Mouse (Mus musculus) hindbrain, embryonic 12.5 days (tissue): ENCODE data around the gene Dpm3. TPM values are rescaled to one million over a fixed set of nuclear protein-coding genes. Genes with fewer than 3 reads are reported as not detected.

ENCODE experiments used
- ATAC-seq: fragments of 200-750 bp; cut with Nextera tagmentation; 2 replicates; pipeline ENCODE4 v1.8.0; 2017; ENCODE audit warnings: moderate TSS enrichment; ENCODE audit not compliant: low FRiP score
- H3K27ac ChIP-seq: fragments of 300-500 bp; sonication (generic); 2 replicates; pipeline ENCODE4 v1.5.1; 2016; ENCODE audit warnings: mild to moderate bottlenecking
- H3K27me3 ChIP-seq: fragments of 300-500 bp; sonication (generic); 2 replicates; pipeline ENCODE4 v1.6.1; 2016; ENCODE audit warnings: mild to moderate bottlenecking
- H3K36me3 ChIP-seq: fragments of 300-500 bp; sonication (generic); 2 replicates; pipeline ENCODE4 v1.6.1; 2016; ENCODE audit warnings: mild to moderate bottlenecking
- H3K4me1 ChIP-seq: fragments of 300-500 bp; sonication (generic); 2 replicates; pipeline ENCODE4 v1.6.1; 2016
- H3K4me2 ChIP-seq: fragments of 300-500 bp; sonication (generic); replicated peaks from 2 replicates; pipeline ENCODE4 v1.6.1; 2016; ENCODE audit warnings: mild to moderate bottlenecking
- H3K4me3 ChIP-seq: fragments of 300-500 bp; sonication (generic); 2 replicates; pipeline ENCODE4 v1.5.1; 2016; ENCODE audit warnings: mild to moderate bottlenecking
- H3K9ac ChIP-seq: fragments of 300-500 bp; sonication (generic); 2 replicates; pipeline ENCODE4 v1.6.1; 2016; ENCODE audit warnings: mild to moderate bottlenecking, moderate library complexity
- H3K9me3 ChIP-seq: fragments of 300-500 bp; sonication (generic); replicated peaks from 2 replicates; pipeline ENCODE4 v1.6.1; 2016; ENCODE audit warnings: mild to moderate bottlenecking
- WGBS: fragments of 180-500 bp; shearing (Covaris S2); methylation state at CpG from one replicate; pipeline ENCODE4 v1.1.7; 2016; 5-methylcytosine and 5-hydroxymethylcytosine counted together
- polyA plus RNA-seq: library from polyadenylated mRNA; unstranded; fragments of >200 nt; fragmentation: Nextera tagmentation; extraction: Ambion mirVana; gene quantifications from 2 replicates; pipeline ENCODE4 v1.2.1, GENCODE M21; 2016

Gene Dpm3
- polyA plus RNA-seq, 1 experiment from 2014 or later = 86.7 TPM

DNA sequence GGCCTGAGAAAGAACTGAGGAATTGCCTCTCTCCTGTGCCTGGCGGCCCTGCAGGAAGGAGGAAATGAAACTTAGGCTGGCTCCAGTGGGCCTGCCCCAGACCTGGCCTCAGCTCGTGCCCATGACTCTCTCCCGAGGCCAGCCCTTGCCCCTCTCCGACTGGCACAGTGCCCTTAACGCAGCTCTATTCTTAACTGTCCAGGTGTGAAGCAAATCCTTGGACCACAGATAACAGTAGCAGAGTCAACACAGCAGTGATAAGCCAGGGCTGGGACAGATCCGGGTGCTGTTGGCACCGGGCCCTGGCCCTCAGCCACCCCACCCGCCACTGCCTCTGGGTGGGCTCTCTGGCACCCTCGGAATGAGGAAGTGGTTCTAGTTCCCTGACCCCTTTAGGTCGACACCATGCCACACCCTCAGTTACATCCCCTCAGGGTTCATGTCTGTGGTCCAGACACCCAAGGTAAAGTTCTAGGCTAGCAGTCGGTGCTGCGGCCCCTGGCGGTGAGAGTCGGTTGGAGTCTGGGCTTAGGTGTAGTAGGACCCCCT, 25.5 kb upstream of the Dpm3 start:
- peaks cover 3% of the 10 kb centered on the region; the same call in 1 of the 2 replicates for H3K4me1 ChIP-seq
- H3K4me3 ChIP-seq = no peak overlapping the region
- no peak overlapping the region for H3K9ac ChIP-seq
- peaks cover 54% of the 10 kb centered on the region for H3K36me3 ChIP-seq
- ATAC-seq = no peak
- H3K27ac ChIP-seq = no peak overlapping the region
- H3K9me3 ChIP-seq = no peaks in the 10 kb centered on the region
- peaks cover 1% of the 10 kb centered on the region; the same call in 1 of the 2 replicates for H3K27me3 ChIP-seq
- H3K4me2 ChIP-seq = no peak overlapping the region
- 87% methylated on average over 14 of the region's 14 CpGs for WGBS

DNA sequence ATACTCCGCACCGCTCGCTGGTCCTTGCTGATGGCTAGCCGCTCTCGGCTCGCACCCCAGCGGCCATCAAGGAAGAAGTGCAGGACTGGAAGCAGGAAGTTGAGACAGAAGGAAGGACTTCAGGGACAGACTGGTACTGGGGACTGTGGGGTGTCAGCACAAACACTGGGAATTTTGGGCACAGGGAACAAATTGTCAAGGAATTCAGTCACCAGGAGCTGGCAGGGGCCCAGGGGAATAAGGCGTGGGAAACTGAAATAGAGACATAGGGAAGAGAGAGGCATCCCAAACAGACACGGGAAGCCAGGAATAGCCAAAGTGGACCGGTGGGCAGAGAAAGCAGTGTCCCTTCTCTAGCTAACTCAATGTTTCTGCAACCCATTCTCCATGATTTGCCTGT, 22.6 kb upstream of the Dpm3 start:
- Histone ChIP-seq H3K9ac (no peak overlapping the region), H3K36me3 (peaks cover 79% of the 10 kb centered on the region), H3K4me3 (no peak overlapping the region), H3K4me1 (no peaks in the 10 kb centered on the region; the same call in 1 of the 2 replicates), H3K27me3 (0 out of 2 replicates have a peak, but pooled peaks cover 4% of the 10 kb centered on the region), H3K27ac (no peak overlapping the region), H3K9me3 (no peaks in the 10 kb centered on the region), H3K4me2 (no peak overlapping the region)
- no peak for ATAC-seq
- 94% methylated on average over 10 of the region's 10 CpGs for WGBS

DNA sequence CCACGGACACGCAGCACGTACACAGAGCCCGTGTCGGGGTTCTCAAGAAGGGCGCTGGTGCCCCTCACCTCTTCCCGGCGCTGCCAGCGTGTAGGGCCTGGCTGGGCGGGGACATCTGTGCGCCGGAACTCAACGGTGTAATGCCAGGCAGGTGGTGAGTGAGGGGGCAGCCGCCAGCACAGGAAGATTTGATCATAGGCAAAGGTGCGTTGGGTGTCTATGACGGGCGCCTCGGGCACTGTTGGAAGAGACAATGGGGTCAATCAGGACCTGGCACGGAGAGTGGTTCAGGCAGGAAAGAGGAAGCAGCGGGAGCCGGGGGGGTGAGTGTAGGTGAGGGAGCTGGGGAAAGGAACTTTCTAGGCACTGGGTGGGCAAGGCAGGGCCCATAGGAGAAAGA, 21.5 kb upstream of the Dpm3 start:
- no peaks in the 10 kb centered on the region for H3K9me3 ChIP-seq
- H3K27me3 ChIP-seq = 0 out of 2 replicates have a peak, but pooled peaks cover 4% of the 10 kb centered on the region
- no peak overlapping the region for H3K27ac ChIP-seq
- WGBS = 95% methylated on average over 21 of the region's 21 CpGs
- ATAC-seq = no peak
- peaks cover 89% of the 10 kb centered on the region for H3K36me3 ChIP-seq
- H3K4me3 ChIP-seq = no peak overlapping the region
- no peak overlapping the region for H3K4me2 ChIP-seq
- peaks cover 2% of the 10 kb centered on the region for H3K4me1 ChIP-seq
- no peak overlapping the region for H3K9ac ChIP-seq

DNA sequence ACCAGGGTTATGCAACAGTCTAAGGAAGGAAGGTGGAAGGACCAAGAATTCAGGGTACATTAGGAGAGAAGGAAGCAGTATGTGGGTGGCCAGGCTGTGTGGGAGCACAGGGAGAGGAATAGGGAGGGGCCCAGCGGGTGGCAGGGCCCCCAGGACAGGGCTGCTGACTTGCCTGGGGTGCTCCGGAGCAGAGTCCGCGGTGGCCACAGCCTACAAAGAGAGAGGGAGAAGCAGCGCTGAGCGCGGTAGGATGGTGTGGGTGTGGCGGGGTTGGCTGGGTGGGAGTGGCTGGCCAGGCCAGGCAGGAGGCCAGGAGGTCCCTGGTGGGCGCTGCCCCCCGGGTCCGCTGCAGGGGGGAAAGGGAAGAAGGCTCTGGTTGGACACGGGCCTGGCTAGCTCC, 20.7 kb upstream of the Dpm3 start:
- Histone ChIP-seq H3K4me2 (no peak overlapping the region), H3K27me3 (0 out of 2 replicates have a peak, but pooled peaks cover 4% of the 10 kb centered on the region), H3K4me3 (no peak overlapping the region), H3K9ac (0 out of 2 replicates have a peak overlapping the region, but pooled peaks have one; percentile 23), H3K27ac (no peak overlapping the region), H3K4me1 (peaks cover 10% of the 10 kb centered on the region), H3K9me3 (no peaks in the 10 kb centered on the region), H3K36me3 (peaks cover 84% of the 10 kb centered on the region)
- ATAC-seq = no peak
- WGBS = 70% methylated on average over 10 of the region's 12 CpGs

DNA sequence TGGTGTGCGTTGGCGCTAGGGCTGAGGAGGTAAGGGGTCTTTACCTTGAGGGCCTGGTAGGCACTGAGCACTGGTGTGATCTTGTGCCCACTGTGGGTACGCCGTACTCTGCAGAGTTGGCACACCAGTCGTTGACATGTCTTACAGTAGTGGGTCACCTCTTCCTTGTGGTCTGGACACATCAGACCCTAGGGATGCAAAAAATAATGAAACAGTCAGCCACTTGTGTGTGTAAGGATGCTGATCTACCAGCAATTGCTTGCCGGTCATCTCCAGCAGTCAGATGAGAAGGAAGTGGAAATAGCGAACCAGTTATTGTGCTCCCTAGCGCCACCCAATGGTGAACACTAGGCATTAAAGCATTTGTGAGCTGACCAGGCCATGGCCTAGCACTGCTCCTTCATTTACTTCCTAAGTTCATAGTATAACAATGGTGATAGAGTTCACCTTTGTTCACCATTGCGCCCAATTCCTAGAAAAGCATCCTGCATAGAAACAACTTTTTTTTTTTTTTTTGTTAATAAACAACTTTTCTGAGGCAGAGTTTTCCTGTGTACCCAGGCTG, 16.7 kb upstream of the Dpm3 start:
- Histone ChIP-seq H3K4me2 (no peak overlapping the region), H3K27me3 (0 out of 2 replicates have a peak, but pooled peaks cover 4% of the 10 kb centered on the region), H3K4me1 (peaks cover 39% of the 10 kb centered on the region), H3K9me3 (no peaks in the 10 kb centered on the region), H3K9ac (no peak overlapping the region), H3K4me3 (no peak overlapping the region), H3K36me3 (peaks cover 47% of the 10 kb centered on the region), H3K27ac (no peak overlapping the region)
- WGBS = 72% methylated on average over 9 of the region's 9 CpGs
- no peak for ATAC-seq

DNA sequence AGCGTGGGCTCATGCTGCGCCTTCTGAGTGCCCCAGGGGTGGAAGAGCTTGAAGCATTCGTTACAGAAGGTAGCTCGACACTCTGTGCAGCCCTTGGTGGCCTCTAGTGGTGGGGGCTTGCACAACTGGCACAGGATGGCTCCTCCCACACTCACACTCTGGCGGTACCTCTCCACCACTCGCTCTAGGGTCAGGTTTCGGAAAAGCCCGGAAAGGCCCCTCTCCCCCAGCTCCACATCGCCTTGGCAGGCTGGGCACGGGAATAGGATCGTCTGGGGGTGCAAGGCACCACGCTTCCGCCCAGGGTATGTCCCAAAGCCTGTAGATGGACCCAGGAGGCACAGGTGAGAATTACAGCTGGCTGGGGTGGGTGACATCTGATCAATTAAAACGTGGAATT, 15.5 kb upstream of the Dpm3 start:
- 0 out of 2 replicates have a peak, but pooled peaks have one; percentile 3 for ATAC-seq
- Histone ChIP-seq H3K27me3 (0 out of 2 replicates have a peak, but pooled peaks cover 3% of the 10 kb centered on the region), H3K9me3 (no peaks in the 10 kb centered on the region), H3K4me2 (peak overlapping the region; percentile 77), H3K36me3 (peaks cover 39% of the 10 kb centered on the region), H3K27ac (peak overlapping the region; percentile 91), H3K4me3 (peak overlapping the region; percentile 73), H3K9ac (peak overlapping the region; percentile 70), H3K4me1 (peaks cover 41% of the 10 kb centered on the region)
- 7% methylated on average over 14 of the region's 14 CpGs for whole genome bisulfite sequencing

DNA sequence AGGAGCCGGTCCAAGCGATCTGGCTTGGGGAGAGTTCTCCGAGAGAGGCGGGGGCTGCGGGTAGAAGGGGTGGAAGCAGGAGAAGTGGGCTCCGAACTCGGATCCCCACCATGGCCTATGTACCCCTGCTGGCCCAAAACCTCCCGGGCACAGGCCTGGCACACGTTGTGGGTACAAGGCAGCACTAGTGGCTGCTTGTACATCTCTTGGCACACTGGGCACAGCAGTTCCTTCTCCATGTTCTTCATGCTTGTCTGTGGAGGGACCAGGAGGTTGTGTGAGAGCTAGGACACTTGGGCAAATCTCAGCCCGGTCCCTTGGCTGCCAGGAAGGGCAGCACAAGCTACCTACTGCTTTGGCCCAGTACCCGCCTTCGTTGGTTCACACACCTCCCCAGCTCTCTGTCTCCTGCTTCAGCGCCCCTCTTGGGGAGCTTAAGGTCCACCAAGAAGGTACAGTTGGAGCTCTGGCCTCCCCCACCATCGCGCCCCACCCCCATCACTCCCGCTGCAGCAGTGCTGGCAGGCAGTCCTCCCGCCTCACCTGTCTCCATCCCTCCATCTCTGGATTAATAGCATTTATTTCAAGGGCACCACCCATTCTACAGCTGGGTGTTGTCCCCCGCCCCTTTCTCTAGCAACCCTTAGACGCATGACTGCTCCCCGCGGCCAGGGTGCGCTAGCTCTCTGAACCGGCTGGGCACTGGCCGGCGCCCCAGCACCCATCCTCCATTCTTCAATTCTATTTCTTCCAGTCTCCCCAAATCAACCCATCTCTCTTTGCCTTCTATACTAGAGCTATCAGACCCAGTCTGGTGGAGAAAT, 14.8 kb upstream of the Dpm3 start:
- no peaks in the 10 kb centered on the region for H3K27me3 ChIP-seq
- peak; percentile 46 for ATAC-seq
- H3K4me3 ChIP-seq = peak overlapping the region; percentile 73
- WGBS = 11% methylated on average over 25 of the region's 25 CpGs
- peaks cover 32% of the 10 kb centered on the region for H3K36me3 ChIP-seq
- peak overlapping the region; percentile 91 for H3K27ac ChIP-seq
- peak overlapping the region; percentile 70 for H3K9ac ChIP-seq
- no peaks in the 10 kb centered on the region for H3K9me3 ChIP-seq
- H3K4me2 ChIP-seq = peak overlapping the region; percentile 77
- H3K4me1 ChIP-seq = peaks cover 41% of the 10 kb centered on the region

DNA sequence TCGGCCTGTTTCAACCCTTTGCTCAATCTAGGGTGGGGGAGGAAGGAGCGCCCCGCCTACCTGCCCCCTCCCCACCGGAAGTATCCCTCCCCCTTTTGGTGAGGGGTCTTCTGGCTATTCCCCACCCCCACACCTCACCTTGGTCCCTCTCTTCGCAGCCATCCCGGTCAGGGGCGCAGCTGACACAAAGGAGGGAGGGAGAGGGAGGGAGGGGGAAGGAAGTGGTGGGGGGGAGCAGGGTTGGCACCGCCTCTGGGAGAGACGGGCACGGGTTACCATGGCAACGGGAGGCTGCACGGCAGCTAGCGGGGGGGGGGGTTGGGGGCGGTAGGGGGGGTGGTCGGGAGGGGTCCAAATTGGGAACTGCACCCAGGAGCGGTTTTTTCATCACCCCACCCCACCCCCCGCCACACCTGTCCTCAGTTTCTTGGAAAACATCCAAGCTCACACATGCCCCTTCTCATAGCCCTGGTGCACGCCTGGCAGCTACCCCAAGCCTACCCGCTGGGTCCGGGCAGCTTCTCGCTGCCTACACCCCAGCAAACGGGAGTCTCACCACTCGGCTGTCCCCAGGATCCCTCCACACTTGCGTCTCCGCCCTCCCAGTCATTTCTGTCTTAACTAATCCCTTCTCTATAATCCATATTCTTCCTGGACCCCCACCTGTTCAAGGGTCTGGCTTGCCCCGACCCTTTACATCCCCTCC, 14.0 kb upstream of the Dpm3 start:
- Histone ChIP-seq H3K27ac (peak overlapping the region; percentile 91), H3K9ac (peak overlapping the region; percentile 70), H3K9me3 (no peaks in the 10 kb centered on the region), H3K36me3 (peaks cover 31% of the 10 kb centered on the region), H3K27me3 (no peaks in the 10 kb centered on the region), H3K4me2 (peak overlapping the region; percentile 77), H3K4me3 (peak overlapping the region; percentile 73), H3K4me1 (peaks cover 41% of the 10 kb centered on the region)
- under 1% methylated on average over 20 of the region's 26 CpGs for WGBS
- peak; percentile 55 for ATAC-seq

DNA sequence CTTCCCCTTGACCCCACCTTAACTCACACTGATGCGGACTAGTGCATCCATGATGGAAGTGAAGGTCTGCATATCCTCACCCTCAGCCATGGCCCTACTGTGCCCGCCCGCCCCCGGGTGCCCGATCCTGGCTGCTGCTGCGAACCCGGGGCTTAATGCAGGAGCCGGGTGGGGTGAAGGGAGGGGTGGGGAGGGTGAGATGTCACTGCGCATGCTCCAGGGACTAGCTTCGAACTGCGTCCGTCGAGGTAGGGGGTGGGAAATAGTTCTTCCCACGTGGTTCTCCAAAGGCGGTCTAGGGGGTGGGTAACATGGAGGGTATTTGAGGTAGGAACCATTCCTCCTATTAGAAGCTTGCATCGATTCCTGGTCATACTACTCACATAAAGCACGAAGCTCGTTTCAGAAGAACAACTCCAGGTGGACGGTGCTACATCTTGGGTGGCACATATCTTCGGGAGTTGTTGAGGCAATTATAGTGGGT, 13.4 kb upstream of the Dpm3 start, which contains the start of gene Krtcap2:
TSS of gene Krtcap2 (plus strand) at position 279 of the 484 bp plus-strand sequence.
- Histone ChIP-seq H3K27ac (peak within 1 kb of the TSS; percentile 91), H3K27me3 (no peaks in the 10 kb centered on the region), H3K9me3 (no peaks in the 10 kb centered on the region), H3K36me3 (peaks cover 26% of the 10 kb centered on the region), H3K4me3 (peak within 1 kb of the TSS; percentile 73), H3K4me1 (peaks cover 44% of the 10 kb centered on the region), H3K9ac (peak within 1 kb of the TSS; percentile 75), H3K4me2 (peak within 1 kb of the TSS; percentile 77)
- ATAC-seq = peak; percentile 49
- 4% methylated on average over 20 of the region's 20 CpGs for WGBS

DNA sequence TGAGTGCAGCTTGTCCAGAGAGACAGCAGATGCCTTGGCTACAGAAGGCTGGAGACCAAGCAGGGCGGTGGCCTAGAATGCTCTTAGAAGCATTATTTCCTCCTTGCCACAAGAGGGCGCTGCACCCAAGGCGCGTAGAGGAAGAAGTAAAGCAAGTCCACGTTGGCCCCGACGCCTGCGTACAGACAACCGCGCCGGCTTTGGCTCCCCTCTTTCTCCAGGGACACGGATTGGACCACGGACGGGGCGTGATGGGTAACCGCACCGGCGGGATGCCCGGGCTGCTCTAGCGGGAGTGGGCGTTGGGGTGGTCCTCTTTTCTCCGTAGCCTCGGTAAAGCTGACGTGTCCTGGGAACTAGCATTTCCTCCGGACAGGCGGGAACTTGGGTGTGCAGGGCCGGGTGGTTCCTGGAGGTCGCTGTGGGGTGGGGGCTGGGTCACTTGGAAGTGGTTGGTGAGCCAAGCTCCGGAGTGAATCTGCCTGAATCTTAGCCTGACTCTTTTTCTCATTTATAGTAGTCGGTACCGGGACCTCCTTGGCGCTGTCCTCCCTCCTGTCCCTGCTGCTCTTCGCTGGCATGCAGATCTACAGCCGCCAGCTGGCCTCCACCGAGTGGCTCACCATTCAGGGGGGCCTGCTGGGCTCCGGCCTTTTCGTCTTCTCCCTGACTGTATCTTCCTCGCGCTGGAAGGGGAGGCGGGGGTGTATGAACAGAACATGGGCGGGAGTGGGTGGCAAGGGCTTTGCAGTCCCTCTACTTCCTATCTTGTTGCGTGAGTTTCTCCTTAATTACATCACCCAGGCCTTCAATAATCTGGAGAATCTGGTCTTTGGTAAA, 12.7 kb upstream of the Dpm3 start, which contains the start of gene Trim46:
TSS of gene Trim46 (minus strand) at position 49 of the 840 bp plus-strand sequence.
- ATAC-seq = peak; percentile 67

DNA sequence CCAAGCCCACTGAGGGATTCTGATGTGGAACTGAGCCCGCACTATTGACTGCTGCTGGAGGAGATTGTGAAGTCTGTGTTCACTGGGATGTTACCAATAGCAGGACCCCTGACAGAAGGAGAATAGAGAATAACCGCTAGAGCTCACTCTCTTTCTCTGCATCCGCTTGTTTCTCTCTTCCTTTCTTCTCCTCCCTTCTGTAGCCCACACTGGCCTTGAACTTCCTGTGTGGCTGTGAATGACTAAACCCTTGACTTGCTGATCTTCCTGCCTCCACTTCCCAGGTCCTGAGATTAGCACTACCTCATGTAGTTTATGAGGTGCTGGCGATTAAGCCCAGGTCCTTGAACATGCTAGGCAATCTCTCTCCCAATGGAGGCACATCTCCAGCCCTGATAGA, 11.7 kb upstream of the Dpm3 start:
- Histone ChIP-seq H3K27ac (no peak overlapping the region), H3K4me3 (peak overlapping the region; percentile 73; the same call in 1 of the 2 replicates), H3K4me1 (peaks cover 54% of the 10 kb centered on the region), H3K27me3 (peaks cover 5% of the 10 kb centered on the region; the same call in 1 of the 2 replicates), H3K4me2 (peak overlapping the region; percentile 77), H3K9ac (peak overlapping the region; percentile 75; the same call in 1 of the 2 replicates), H3K9me3 (no peaks in the 10 kb centered on the region), H3K36me3 (peaks cover 9% of the 10 kb centered on the region)
- ATAC-seq = no peak
- 86% methylated on average over 4 of the region's 4 CpGs for WGBS

More for the DNA sequence above, 12.7 kb upstream of the Dpm3 start, which contains the start of gene Trim46:
- H3K27me3 ChIP-seq = no peaks in the 10 kb centered on the region
- H3K9me3 ChIP-seq = no peaks in the 10 kb centered on the region
- H3K4me2 ChIP-seq = peak within 1 kb of the TSS; percentile 77
- peak within 1 kb of the TSS; percentile 73 for H3K4me3 ChIP-seq
- WGBS = 1% methylated on average over 42 of the region's 42 CpGs
- peak within 1 kb of the TSS; percentile 75 for H3K9ac ChIP-seq
- H3K36me3 ChIP-seq = peaks cover 19% of the 10 kb centered on the region
- H3K4me1 ChIP-seq = peaks cover 51% of the 10 kb centered on the region
- peak within 1 kb of the TSS; percentile 91 for H3K27ac ChIP-seq
